Mouse (Mus musculus) heart, adult 8-10 months (tissue): Measurements from ENCODE around the gene Ctnnbip1. TPM values are rescaled to one million over a fixed set of nuclear protein-coding genes. Genes with fewer than 3 reads are reported as not detected.

Source experiments
- DNase-seq: peaks from one replicate; pipeline ENCODE4 v3.0.0; 2022; ENCODE audit warnings: low spot score
- total RNA-seq, 4 experiments: library from RNA; stranded (reverse); gene quantifications; 2 replicates each; pipeline ENCODE4 v1.2.4; 2022

Ctnnbip1 gene
- total RNA-seq, result 10 to 100 TPM; 16.0 to 23.2 (median 20.5) TPM

DNA sequence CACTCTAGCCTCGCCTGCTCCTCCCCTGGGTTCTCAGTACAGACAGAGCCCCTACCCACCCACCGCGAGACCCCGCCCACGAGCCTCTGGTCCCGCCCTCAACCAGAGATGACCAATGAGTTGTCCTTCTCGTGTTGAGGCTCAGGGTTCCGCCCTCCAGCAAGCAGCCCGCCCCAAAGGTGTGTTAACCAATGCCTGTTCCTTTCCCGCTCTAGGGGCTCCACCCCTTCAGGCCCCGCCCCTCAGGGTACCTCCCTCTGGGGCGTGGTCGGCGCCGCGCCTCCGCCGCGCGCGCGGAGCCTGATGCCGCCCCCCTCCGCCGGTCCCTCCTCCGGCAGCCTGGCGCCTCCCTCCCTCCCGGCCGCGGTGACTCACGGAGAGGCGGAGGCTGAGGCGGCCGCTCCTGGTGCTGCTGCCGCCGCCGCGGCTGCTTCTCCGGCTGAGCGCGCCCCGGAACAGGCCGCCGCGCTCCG is at the start of gene Ctnnbip1:
Gene Ctnnbip1, plus strand, starts transcription at position 369 of the 473 bp plus-strand sequence.
- DNase-seq, result peak; percentile 94

DNA sequence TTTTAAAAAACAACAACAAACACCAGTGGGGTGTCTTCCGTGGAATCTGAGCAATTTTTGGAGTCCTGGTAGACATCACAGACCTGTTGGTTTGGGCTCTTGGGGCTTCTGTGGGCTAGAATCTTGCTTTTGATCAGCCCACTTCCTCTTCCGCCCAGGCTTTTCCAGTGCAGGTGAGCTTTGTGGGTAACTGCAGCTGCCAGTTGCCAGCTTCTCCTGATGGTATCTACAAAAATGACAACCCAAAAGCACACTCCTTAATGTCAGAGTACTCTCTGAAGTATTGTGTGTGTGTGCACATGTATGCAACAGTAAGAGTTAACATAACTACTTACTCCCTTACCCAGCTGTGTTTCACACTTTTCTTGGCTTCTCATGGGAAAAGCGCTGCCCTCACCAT is 48.5 kb upstream of the Ctnnbip1 start:
- DNase-seq, result no peak

- DNase-seq, result no peak
These were observed 42.9 kb upstream of the Ctnnbip1 start for GRCm38 (mm10) chr4:149475096-149475495.

- DNase-seq, result no peak
These were observed 41.0 kb upstream of the Ctnnbip1 start, which contains the start of gene Tmem274 for GRCm38 (mm10) chr4:149477078-149477477. Gene Tmem274, plus strand, starts transcription at chr4:149477378.

DNA sequence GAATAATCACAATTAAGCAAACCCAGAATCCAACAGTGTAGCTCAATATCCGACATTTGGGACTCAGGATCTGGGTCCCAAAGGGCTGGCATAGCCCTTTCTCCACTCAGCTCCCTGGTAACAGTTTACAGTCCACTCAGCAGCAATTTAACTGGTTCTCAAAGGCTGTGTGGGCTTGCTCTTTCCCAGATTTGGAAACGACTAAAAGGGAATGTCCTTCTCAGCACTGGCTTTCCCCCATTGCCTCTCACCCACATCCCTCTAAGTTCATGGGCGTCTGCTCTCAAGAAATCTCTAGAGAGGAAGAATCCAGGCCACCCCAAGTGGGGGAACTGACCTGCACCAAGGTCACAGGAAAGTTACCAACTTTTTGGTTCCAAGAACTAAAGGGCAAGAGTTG is 33.5 kb upstream of the Ctnnbip1 start:
- peak; percentile 37 for DNase-seq

GRCm38 (mm10) chr4:149485053-149485824 is 32.8 kb upstream of the Ctnnbip1 start, which contains the start of the genes Nmnat1 and Lzic:
Gene Nmnat1, minus strand, starts transcription at chr4:149485202.
Gene Lzic, plus strand, starts transcription at chr4:149485229.
- DNase-seq, result peak; percentile 94

- peak; percentile 38 for DNase-seq
These were observed 32.2 kb upstream of the Ctnnbip1 start for GRCm38 (mm10) chr4:149485825-149486206.

DNA sequence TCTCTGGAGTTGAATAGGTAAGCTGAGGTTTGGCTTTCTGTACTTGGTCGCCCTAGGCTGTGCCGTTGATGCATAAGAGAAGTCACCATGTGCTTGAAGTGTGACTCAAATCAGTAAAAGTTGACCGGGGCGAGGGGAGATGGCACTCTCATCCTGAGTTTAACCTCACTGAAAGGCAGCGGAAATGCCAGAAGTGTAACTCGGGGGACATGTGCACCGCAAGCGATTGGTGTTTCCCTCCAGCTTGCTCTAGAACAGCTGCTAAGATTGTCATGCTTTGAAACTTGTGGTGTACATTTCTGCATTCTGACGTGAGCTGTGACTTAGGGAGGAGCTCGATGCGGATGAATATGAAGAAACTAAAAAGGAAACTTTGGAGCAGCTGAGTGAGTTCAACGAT is 30.3 kb upstream of the Ctnnbip1 start:
- no peak for DNase-seq

- peak; percentile 40 for DNase-seq
These were observed 28.4 kb upstream of the Ctnnbip1 start for GRCm38 (mm10) chr4:149489415-149490240.

DNA sequence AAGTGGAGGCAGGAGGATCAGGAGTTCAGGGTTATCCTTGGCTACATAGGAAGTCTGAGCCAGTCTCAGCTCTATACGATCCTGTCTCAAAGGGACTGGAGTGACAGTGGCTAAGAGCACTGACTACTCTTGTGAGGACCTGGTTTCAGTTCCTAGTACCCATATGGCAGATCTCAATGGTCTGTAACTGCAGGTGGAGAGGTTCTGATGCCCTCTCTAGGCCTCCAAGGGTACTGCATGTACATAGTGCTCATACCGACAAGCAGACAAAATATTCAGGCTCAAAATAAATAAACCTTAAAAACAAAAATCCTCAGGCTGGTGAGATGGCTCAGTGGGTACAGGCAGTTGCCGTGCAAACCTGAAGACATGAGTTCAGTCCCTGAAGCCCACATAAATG is 26.9 kb upstream of the Ctnnbip1 start:
- DNase-seq, result no peak

DNA sequence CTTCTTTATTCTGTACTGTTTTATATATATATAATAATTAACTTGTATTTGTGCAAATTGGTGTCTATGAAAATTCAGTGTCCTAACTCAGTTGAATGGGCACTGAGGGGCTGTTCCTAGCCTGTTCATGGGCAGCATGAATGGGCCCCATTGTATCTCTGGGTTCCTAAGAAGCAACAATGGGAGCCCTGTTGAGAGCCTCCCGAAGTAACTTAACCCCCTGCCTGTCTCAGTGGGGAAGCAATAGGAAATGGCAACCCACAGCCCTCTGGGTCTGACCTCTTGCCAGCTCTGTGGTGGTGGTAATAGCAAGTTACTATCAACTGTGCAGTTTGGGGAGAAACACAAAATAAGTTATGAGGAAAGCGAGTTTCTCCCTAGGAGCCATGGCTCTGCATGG is 21.4 kb upstream of the Ctnnbip1 start:
- no peak for DNase-seq

DNA sequence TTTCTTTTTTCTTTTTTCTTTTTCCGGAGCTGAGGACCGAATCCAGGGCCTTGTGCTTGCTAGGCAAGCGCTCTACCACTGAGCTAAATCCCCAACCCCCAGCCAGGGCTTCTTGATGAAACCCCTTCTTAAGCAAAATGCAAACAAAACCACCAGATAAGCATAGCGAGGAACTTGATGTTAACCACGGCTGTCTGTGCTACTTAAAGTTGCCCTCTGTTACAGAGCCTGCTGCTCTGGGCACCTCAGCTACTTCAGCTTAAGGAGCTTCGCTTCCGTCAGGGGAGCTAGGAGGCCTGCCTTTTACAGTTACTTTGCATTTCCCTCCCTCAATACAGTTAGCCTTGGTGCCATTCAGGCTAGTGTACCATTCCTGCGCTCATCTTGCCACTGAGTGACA is 19.1 kb upstream of the Ctnnbip1 start:
- DNase-seq, result no peak

DNA sequence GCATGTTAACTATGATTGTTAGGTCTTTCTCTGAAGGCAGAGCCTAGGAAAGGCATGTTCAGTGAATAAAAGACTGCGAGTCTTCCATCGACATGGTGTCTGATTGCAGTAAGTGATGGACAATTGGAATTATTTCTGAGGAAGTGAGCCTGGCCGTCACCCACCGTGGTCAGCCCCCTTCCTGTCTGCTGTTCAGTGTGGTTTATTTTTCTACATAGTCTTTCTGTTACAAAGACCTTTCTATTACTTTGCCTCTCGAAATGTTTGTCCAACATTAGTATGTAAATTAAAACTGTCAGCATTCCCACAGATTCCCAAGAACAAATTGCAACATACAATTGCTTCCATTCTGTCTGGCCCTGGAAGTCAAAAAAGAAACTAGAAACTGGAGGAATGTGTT is 18.2 kb upstream of the Ctnnbip1 start:
- DNase-seq, result no peak

GRCm38 (mm10) chr4:149504363-149504762 is 13.7 kb upstream of the Ctnnbip1 start:
- DNase-seq, result no peak

DNA sequence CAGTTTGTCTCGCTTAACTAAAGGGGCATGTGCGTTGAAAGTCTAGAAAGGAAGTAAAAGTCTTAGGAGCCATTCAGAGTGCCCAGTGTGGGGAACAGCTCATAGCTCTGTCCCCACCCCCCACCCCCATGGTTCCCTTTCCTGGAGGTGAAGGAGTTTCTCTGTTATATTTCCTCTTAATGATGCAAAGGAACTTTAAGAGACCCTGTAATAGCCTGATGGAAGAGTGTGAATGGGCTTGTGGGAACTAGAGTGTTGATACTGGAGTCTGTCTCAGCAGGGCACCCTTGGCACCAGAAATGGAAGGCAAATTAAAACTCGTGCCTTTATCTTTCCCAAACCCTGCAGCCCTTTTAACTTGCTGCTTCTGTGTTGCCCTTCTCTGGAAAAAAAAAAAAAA is 13.2 kb upstream of the Ctnnbip1 start:
- DNase-seq, result no peak

- DNase-seq, result no peak
These were observed 12.6 kb upstream of the Ctnnbip1 start for GRCm38 (mm10) chr4:149505261-149505967.

DNA sequence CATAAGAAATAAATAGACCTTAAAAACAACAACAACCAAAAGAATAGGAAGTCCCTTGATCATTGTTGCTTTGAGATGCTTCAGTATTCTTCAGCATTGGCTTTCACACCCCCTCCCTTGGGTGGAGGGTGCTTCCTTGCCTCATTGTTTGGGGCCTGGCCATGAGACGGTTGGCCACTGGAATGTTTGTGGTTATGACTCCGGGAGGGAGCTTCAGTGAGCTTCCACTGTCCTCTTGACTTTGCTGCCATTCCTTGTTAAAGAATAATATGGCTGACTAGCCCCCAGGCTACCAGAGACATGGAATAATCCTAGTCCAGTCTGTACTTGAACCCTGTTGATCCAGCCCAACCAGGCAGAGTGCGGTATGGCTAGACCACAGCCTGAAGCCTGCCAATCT is 11.1 kb upstream of the Ctnnbip1 start:
- DNase-seq, result no peak

DNA sequence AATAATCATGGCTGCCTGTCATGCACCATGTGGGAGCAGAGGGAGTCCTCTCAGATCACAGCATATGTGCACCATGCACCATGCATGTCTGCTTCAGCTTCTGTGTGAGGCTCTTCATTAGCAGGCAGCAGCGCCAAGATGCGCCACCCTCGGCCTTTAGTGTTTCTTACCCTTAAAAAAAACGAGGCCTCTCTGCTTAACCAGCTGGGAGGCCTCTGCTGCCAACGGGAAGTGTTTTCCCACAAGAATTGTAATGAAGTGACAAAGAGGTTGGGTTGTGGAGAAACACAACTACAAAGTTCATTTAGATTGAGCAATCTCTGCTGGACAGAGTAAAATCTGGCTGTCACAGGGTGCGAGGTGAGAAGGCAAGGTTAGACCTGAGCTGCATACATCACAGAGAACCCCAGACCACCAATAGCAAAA is 6.8 kb upstream of the Ctnnbip1 start:
- DNase-seq, result no peak

GRCm38 (mm10) chr4:149512072-149512471 is 6.0 kb upstream of the Ctnnbip1 start:
- no peak for DNase-seq

- DNase-seq, result no peak
These were observed 2.3 kb upstream of the Ctnnbip1 start for GRCm38 (mm10) chr4:149515706-149516105.

DNA sequence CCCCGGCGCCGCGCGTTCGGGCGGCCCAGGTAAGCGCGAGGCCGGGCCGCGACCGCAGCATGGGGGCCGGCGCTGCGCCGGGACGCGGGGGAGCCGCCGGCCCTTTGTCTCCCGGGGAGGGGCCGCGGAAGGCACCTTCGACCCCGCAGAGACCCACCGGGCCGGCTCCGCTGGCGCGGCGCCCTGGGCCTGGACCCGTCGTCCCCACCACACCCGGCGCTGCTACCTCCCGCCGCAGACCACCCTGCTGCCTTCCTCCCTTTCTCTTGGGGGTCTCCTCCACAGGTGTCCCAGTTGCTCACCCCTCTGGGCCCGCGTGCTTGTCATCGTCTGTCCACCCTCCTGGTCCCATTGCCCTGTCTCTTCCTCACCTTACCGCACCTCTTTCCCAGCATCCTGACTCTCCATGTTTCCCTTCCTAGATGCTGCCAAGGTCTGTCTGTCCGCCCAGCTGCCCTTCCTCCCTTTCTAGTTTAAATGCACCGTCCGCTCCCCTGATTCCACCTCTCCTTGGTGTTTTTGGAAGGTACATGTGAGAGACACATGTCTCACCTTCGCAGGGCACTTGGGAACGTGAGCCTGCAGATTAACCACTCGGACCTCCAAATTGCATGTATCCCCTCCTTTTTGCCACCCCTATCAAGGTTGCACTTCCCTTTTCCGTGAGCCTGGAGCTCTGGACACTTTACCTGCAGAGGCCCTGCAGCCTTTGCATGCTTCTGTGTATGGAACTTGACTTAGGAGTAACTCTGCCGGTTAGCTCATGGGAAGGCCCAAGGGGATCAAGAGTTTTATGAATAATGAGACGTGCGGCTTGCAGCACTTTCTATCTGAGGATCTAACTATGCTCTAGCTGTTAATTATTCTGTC is 550 bp downstream of the Ctnnbip1 start:
- DNase-seq, result no peak
